Mouse (Mus musculus): Measurements from ENCODE around the gene Pex1. TPM values are rescaled to one million over a fixed set of nuclear protein-coding genes. Genes with fewer than 3 reads are reported as not detected.

The Pex1 gene
- total and polyA plus RNA-seq, 3 experiments = 6.3 to 19.4 TPM; not detected in 1

DNA sequence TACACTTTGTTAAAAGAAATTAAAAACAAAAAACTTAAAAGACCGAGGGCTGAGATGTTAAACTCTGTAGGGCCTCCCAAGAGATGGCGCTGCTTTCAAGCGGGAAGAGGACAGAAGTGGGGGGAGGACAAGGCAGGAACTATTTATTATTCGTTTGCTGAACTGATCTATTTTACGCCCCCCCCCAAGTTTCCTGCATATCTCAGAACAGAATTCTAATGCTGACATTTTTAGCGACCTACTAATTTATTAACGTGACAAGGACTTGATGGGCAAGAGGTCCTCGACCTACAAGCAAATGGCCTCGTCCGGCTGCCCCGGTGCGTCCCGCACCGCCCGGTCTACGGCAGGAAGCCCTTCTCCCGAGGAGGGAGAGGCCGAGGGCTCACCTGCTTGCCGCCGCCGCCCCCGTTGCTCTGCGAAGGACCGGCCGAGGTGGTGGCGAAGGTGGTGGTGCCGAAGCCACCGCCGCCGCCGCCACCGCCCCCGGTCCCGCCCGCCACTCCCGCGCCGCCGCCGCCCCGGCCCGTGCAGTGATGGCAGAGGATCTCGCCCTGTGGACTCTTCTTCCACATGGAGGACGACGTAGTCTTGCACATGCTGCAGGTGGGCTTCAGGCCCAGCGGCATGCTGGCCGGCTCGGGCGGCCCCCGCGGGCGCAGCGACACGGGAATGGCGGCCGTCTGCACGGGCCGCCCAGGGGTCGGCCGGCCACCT, 51.3 kb downstream of the Pex1 start (continued):
- TF ChIP-seq E2F4 (IDR thresholded peaks at IDR 0.05; ENCODE audit: borderline replicate concordance, low read depth, low read length) = peak; percentile 72; the same call in 1 of the 2 replicates
- TF ChIP-seq KAT2A (conservative IDR thresholded peaks at IDR 0.05; ENCODE audit: low read depth, low read length) = no peak
- no peak for TF ChIP-seq UBTF (IDR thresholded peaks at IDR 0.05; ENCODE audit: borderline replicate concordance, insufficient read depth, low read depth, low read length)

DNA sequence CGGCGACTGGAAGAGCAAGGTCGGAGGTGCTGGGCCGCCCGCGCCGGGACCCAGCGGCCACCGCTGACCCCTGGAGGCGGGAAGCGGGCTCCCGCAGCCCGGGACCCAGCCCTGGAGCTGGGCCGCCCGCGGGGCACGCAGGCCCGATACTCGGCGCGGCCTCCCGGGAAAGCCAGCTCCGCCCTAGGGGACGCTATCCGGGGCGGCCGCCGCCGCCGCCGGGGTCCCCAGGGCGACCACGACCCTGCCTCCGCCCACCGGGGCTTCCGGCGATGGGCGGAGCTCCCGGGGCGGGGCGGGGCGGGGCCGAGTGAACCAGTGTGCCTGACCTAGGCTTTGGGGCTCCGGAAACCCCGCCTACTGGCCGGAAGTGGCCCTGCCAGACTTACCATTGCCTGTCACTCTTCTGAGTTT, 51.8 kb downstream of the Pex1 start:
- Histone ChIP-seq H3K27ac (ENCODE audit: control insufficient read depth, low read depth, low read length) (peak overlapping the region; percentile 77), H3K9me3 (replicated peaks; ENCODE audit: insufficient read depth, low read length) (no peaks in the 10 kb centered on the region), H3K9ac (ENCODE audit: control insufficient read depth, low read depth, low read length, poor library complexity, severe bottlenecking) (peak overlapping the region; percentile 85), H3K36me3 (ENCODE audit: control insufficient read depth in 1 of 2, insufficient read depth in 2 of 2, low read length in 2 of 2) (peaks cover 18 to 33% of the 10 kb centered on the region in 2 experiments), H3K79me2 (ENCODE audit: control insufficient read depth, insufficient read depth, low read length, poor library complexity) (peaks cover 25% of the 10 kb centered on the region), H3K27me3 (ENCODE audit: control insufficient read depth in 1 of 2, insufficient read depth in 2 of 2, low read length in 2 of 2) (no peaks in the 10 kb centered on the region), H3K4me1 (ENCODE audit: control insufficient read depth in 1 of 2, insufficient read depth in 2 of 2, low read length in 2 of 2) (peaks cover 8 to 28% of the 10 kb centered on the region in 2 experiments), H3K4me3 (ENCODE audit: control insufficient read depth in 1 of 2, insufficient read depth in 1 of 2, low read depth in 2 of 2, low read length in 2 of 2) (peak overlapping the region; percentile 79 to 90; a peak in 3 of 4 replicates)
- no peak for TF ChIP-seq CHD2 (IDR thresholded peaks at IDR 0.05; ENCODE audit: low read length)
- TF ChIP-seq POLR2A (IDR thresholded peaks at IDR 0.05; ENCODE audit: control insufficient read depth in 1 of 2, insufficient read depth in 1 of 2, low read depth in 1 of 2, low read length in 2 of 2, poor library complexity in 1 of 2) = peak; percentile 73 to 74; a peak in 3 of 4 replicates
- no peak for TF ChIP-seq MAFK (IDR thresholded peaks at IDR 0.05; ENCODE audit: borderline replicate concordance, low read depth, low read length)
- peak; percentile 61 for TF ChIP-seq ELF1 (IDR thresholded peaks at IDR 0.05; ENCODE audit: low read depth, low read length)
- TF ChIP-seq NELFE (IDR thresholded peaks at IDR 0.05; ENCODE audit: low read depth, low read length) = peak; percentile 63
- peak; percentile 46; the same call in 1 of the 2 replicates for TF ChIP-seq HCFC1 (IDR thresholded peaks at IDR 0.05; ENCODE audit: low read depth, low read length)
- TF ChIP-seq MXI1 (IDR thresholded peaks at IDR 0.05; ENCODE audit: low read depth, low read length) = peak; percentile 30; the same call in 1 of the 2 replicates
- DNase-seq (ENCODE audit: low read depth, low spot score) = peak; percentile 93

DNA sequence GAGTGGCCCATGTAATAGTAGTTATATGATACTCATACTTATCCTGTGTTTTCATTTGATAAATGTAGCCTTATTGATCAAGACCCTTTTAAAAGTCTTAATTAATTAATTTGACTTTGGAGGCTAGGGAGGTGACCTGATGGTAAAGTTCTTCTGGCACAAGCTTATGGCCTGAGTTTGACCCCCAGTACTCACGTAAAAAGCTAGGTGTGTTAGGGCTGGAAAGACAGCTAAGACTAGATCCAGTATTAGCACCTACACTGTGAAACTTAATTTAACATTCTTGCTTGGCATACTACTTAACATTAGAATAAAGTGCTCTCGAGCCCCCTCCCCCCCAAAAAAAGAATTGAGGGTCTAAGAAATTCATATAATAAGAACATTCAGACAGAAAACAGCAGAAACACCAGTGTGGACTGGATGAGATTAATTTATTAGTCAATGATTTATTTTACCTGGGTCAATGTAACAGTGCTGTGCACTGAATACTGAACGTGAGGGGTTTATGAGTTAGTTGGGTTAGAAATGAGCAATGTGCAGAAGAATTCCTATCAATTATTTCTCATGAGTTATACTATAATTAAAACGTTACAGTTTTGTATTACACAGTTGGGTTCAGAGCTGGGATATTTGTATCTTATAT, 52.5 kb downstream of the Pex1 start:
- peak overlapping the region; percentile 21 to 57; a peak in 2 of 4 replicates for H3K4me3 ChIP-seq (ENCODE audit: control insufficient read depth in 1 of 2, insufficient read depth in 1 of 2, low read depth in 2 of 2, low read length in 2 of 2)

More for the DNA sequence above, 52.5 kb downstream of the Pex1 start:
- no peak for TF ChIP-seq ZKSCAN1 (IDR thresholded peaks at IDR 0.05; ENCODE audit: low read depth, low read length)
- no peak for TF ChIP-seq UBTF (IDR thresholded peaks at IDR 0.05; ENCODE audit: borderline replicate concordance, insufficient read depth, low read depth, low read length)
- no peak for TF ChIP-seq MAX (IDR thresholded peaks at IDR 0.05; ENCODE audit: low read length)
- TF ChIP-seq TCF12 (IDR thresholded peaks at IDR 0.05; ENCODE audit: low read depth, low read length) = no peak
- TF ChIP-seq BHLHE40 (IDR thresholded peaks at IDR 0.05; ENCODE audit: borderline replicate concordance, low read depth, low read length) = no peak
- no peak for TF ChIP-seq KAT2A (conservative IDR thresholded peaks at IDR 0.05; ENCODE audit: low read depth, low read length)
- no peak for TF ChIP-seq MEF2A (IDR thresholded peaks at IDR 0.05; ENCODE audit: extremely low read depth, insufficient replicate concordance, low read depth, low read length, poor library complexity, severe bottlenecking)
- no peak for TF ChIP-seq MYB (IDR thresholded peaks at IDR 0.05; ENCODE audit: low read depth, low read length)
- no peak for TF ChIP-seq GABPA (IDR thresholded peaks at IDR 0.05; ENCODE audit: low read depth, low read length)
- no peak for TF ChIP-seq MAZ (IDR thresholded peaks at IDR 0.05; ENCODE audit: low read depth, low read length)
- TF ChIP-seq ZNF384 (IDR thresholded peaks at IDR 0.05; ENCODE audit: low read depth, low read length) = no peak
- no peak for TF ChIP-seq RAD21 (IDR thresholded peaks at IDR 0.05; ENCODE audit: low read depth, low read length)
- TF ChIP-seq EP300 (IDR thresholded peaks at IDR 0.05; ENCODE audit: low read depth in 1 of 2, low read length in 2 of 2) = no peak
- no peak for TF ChIP-seq POLR2AphosphoS2 (IDR thresholded peaks at IDR 0.05; ENCODE audit: low read length)
- TF ChIP-seq E2F4 (IDR thresholded peaks at IDR 0.05; ENCODE audit: borderline replicate concordance, low read depth, low read length) = no peak
- peaks cover 13 to 34% of the 10 kb centered on the region in 2 experiments for H3K36me3 ChIP-seq (ENCODE audit: control insufficient read depth in 1 of 2, insufficient read depth in 2 of 2, low read length in 2 of 2)
- peaks cover 25% of the 10 kb centered on the region for H3K79me2 ChIP-seq (ENCODE audit: control insufficient read depth, insufficient read depth, low read length, poor library complexity)
- peak overlapping the region; percentile 47 for H3K9ac ChIP-seq (ENCODE audit: control insufficient read depth, low read depth, low read length, poor library complexity, severe bottlenecking)
- no peaks in the 10 kb centered on the region for H3K9me3 ChIP-seq (replicated peaks; ENCODE audit: insufficient read depth, low read length)
- DNase-seq (ENCODE audit: low read depth, low spot score) = peak; percentile 33
- no peaks in the 10 kb centered on the region for H3K27me3 ChIP-seq (ENCODE audit: control insufficient read depth in 1 of 2, insufficient read depth in 2 of 2, low read length in 2 of 2)
- H3K4me1 ChIP-seq (ENCODE audit: control insufficient read depth in 1 of 2, insufficient read depth in 2 of 2, low read length in 2 of 2) = peaks cover 8 to 28% of the 10 kb centered on the region in 2 experiments
- peak overlapping the region; percentile 8; the same call in 1 of the 2 replicates for H3K27ac ChIP-seq (ENCODE audit: control insufficient read depth, low read depth, low read length)

Measured in MEL (cell line).